ENCODE assay signal across 8 mouse cellular contexts in genomic region chr2:160366980-160367338, GRCm38 (mm10). TPM values are rescaled to one million over a fixed set of nuclear protein-coding genes. Genes with fewer than 3 reads are reported as not detected.
DNase-seq lines count a peak whose midpoint lies in the region; ATAC-seq and TF ChIP-seq lines count a peak whose summit lies in the region.

Gene Mafb (minus strand): TSS chr2:160367065.

- peak within 1 kb of the TSS; percentile 59 for H3K4me3 ChIP-seq in heart, embryonic 13.5 days
- peak within 1 kb of the TSS; percentile 50 for H3K4me3 ChIP-seq in kidney, postnatal 0 days (replicated peaks; ENCODE audit: low read depth, low read length)
- peak within 1 kb of the TSS; percentile 89 for H3K4me3 ChIP-seq in liver, adult 2 months (ENCODE audit: insufficient read depth, low read depth, low read length)

- ATAC-seq in heart, embryonic 13.5 days (ENCODE audit: extremely low read depth, insufficient number of reproducible peaks, low FRiP score, low TSS enrichment), result peak; percentile 80
- ATAC-seq in kidney, postnatal 0 days (replicated peaks; ENCODE audit: low FRiP score, low read depth), result peak; percentile 89

- H3K4me2 ChIP-seq in heart, embryonic 13.5 days, result peak within 1 kb of the TSS; percentile 99
- peak within 1 kb of the TSS; percentile 93 for H3K4me2 ChIP-seq in kidney, postnatal 0 days (ENCODE audit: low read length)

- WGBS in heart, embryonic 13.5 days, result under 1% methylated on average over 37 of the region's 37 CpGs
- WGBS in kidney, postnatal 0 days, result under 1% methylated on average over 31 of the region's 37 CpGs
- 1% methylated on average over 32 of the region's 37 CpGs for WGBS in liver, adult 2 months

- peaks cover 9% of the 10 kb centered on the region for H3K79me2 ChIP-seq in liver, adult 2 months (ENCODE audit: control insufficient read depth, insufficient read depth, low read length)

- H3K36me3 ChIP-seq in heart, embryonic 13.5 days, result 0 out of 2 replicates have a peak, but pooled peaks cover 8% of the 10 kb centered on the region
- no peaks in the 10 kb centered on the region for H3K36me3 ChIP-seq in kidney, postnatal 0 days (ENCODE audit: insufficient read depth, low read length)
- peaks cover 15% of the 10 kb centered on the region; the same call in 1 of the 2 replicates for H3K36me3 ChIP-seq in liver, adult 2 months (ENCODE audit: control insufficient read depth, insufficient read depth, low read length)

- TF ChIP-seq CTCF in brain, embryonic 14.5 days (IDR thresholded peaks at IDR 0.05; ENCODE audit: borderline replicate concordance, extremely low read depth, insufficient read depth, insufficient read length), result no peak
- no peak for TF ChIP-seq CTCF in kidney, postnatal 0 days (IDR thresholded peaks at IDR 0.05; ENCODE audit: low read depth)
- no peak for TF ChIP-seq CTCF in liver, adult 2 months (IDR thresholded peaks at IDR 0.05; ENCODE audit: low read depth, low read length)

- H3K27me3 ChIP-seq in heart, embryonic 13.5 days (replicated peaks), result peaks cover 75% of the 10 kb centered on the region
- H3K27me3 ChIP-seq in kidney, postnatal 0 days (ENCODE audit: insufficient read depth, low read length), result peaks cover 60% of the 10 kb centered on the region
- peaks cover 6% of the 10 kb centered on the region; the same call in 1 of the 2 replicates for H3K27me3 ChIP-seq in liver, adult 2 months (ENCODE audit: control insufficient read depth, insufficient read depth, low read length)

- H3K4me1 ChIP-seq in heart, embryonic 13.5 days, result peaks cover 50% of the 10 kb centered on the region
- peaks cover 19% of the 10 kb centered on the region for H3K4me1 ChIP-seq in kidney, postnatal 0 days (replicated peaks; ENCODE audit: insufficient read depth, low read length)
- H3K4me1 ChIP-seq in liver, adult 2 months (ENCODE audit: control insufficient read depth, insufficient read depth, low read length), result no peaks in the 10 kb centered on the region; the same call in 1 of the 2 replicates

- H3K9ac ChIP-seq in heart, embryonic 13.5 days, result peak within 1 kb of the TSS; percentile 83
- H3K9ac ChIP-seq in kidney, postnatal 0 days (ENCODE audit: low read depth, low read length), result peak within 1 kb of the TSS; percentile 67
- H3K9ac ChIP-seq in liver, adult 2 months (ENCODE audit: low read depth, low read length), result peak within 1 kb of the TSS; percentile 94

- DNase-seq in A20 (ENCODE audit: low read depth, low spot score), result peak; percentile 90
- peak; percentile 98 for DNase-seq in brain, embryonic 14.5 days (ENCODE audit: low read depth)
- DNase-seq in fibroblast of lung, adult 2 months (ENCODE audit: low read depth), result peak; percentile 82
- DNase-seq in kidney, postnatal 0 days (ENCODE audit: low spot score), result peak; percentile 94
- DNase-seq in liver, adult 2 months (ENCODE audit: extremely low read depth, low read depth, low spot score), result peak; percentile 80
- peak; percentile 68 to 92 for DNase-seq in monocyte, adult 2 months (ENCODE audit: low read depth in 1 of 2, low spot score in 2 of 2)
- peak; percentile 67 to 76 for DNase-seq in spleen, postnatal 4 days (ENCODE audit: low spot score in 2 of 2)

- no peaks in the 10 kb centered on the region for H3K9me3 ChIP-seq in heart, embryonic 13.5 days
- H3K9me3 ChIP-seq in kidney, postnatal 0 days (replicated peaks; ENCODE audit: low read length), result no peaks in the 10 kb centered on the region

- peak within 1 kb of the TSS; percentile 81 for H3K27ac ChIP-seq in heart, embryonic 13.5 days (replicated peaks)
- H3K27ac ChIP-seq in kidney, postnatal 0 days, result peak within 1 kb of the TSS; percentile 78
- H3K27ac ChIP-seq in liver, adult 2 months (replicated peaks; ENCODE audit: insufficient read depth, low read depth, low read length), result peak within 1 kb of the TSS; percentile 82

- TF ChIP-seq POLR2A in brain, embryonic 14.5 days (IDR thresholded peaks at IDR 0.05; ENCODE audit: borderline replicate concordance, extremely low read depth, insufficient read depth, insufficient read length, poor library complexity, severe bottlenecking), result peak; percentile 99
- peak; percentile 100 for TF ChIP-seq POLR2A in liver, adult 2 months (IDR thresholded peaks at IDR 0.05; ENCODE audit: extremely low read depth, insufficient read depth, low read length)

RNA-seq across cellular contexts. Expression of gene Mafb, which starts in this region (rescaled TPM):
- polyA plus RNA-seq in brain, embryonic 14.5 days (2012; rRNA removed), result 6.5 and 16.2 TPM in 2 replicates
- polyA plus RNA-seq in heart, embryonic 13.5 days (2015; fragmentation: Nextera tagmentation; extraction: Ambion mirVana), result 5.1 and 5.3 TPM in 2 replicates
- polyA plus RNA-seq in kidney, postnatal 0 days (2015; fragmentation: Nextera tagmentation; extraction: Ambion mirVana), result 31.5 and 31.7 TPM in 2 replicates
- 17.0 and 22.3 TPM in 2 replicates for total RNA-seq in liver, adult 2 months (2014; rRNA removed)
- polyA plus RNA-seq in liver, adult 2 months (2012; rRNA removed), result 6.3 and 10.3 TPM in 2 replicates

Comparison
In these comparisons a context has a peak if more than half of its experiments do, and no peak if none do; other contexts are left out.
1. Peak in every context shown above with its lines: DNase-seq, ATAC-seq, H3K4me3 ChIP-seq and H3K27ac ChIP-seq.